Mouse (Mus musculus): Measurements from ENCODE around the gene Slc22a4.

GRCm38 (mm10) chr11:54017596-54017995, 10.3 kb downstream of the Slc22a4 start:
- no peak for TF ChIP-seq CTCF (IDR thresholded peaks at IDR 0.05; ENCODE audit: low read depth)
- no peak for TF ChIP-seq EP300 (IDR thresholded peaks at IDR 0.05; ENCODE audit: low read depth)

Measured in heart, postnatal 0 days (tissue).